Mouse (Mus musculus): Measurements from ENCODE around the gene Eefsec.

The Eefsec gene

DNA sequence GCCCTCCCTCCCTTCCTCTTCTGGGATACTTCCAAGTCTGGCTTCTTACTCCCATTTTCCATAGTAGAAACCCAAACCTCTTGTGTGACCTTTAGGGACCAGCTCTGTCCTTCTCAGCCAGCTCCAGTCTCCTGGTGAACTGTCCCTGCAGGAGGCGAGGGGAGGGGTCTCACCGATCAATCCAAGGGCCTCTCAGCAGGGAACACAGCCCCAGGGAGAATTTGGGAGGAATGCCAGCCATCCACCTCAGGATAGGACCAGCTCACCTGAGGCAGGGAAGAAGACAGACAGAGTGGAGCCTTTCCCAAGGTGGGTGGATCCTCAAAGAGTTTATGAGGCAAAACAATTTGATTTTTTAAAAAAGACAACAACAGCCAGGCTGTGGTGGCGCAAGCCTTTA lies 236.2 kb downstream of the Eefsec start:
- DNase-seq (ENCODE audit: low read depth, low spot score) = no peak

GRCm38 (mm10) chr6:88209453-88209852 lies 236.9 kb downstream of the Eefsec start:
- DNase-seq (ENCODE audit: low read depth, low spot score) = no peak

GRCm38 (mm10) chr6:88208321-88208720 lies 238.0 kb downstream of the Eefsec start:
- no peak for DNase-seq (ENCODE audit: low read depth, low spot score)

- DNase-seq (ENCODE audit: low read depth, low spot score) = no peak
These were observed 238.8 kb downstream of the Eefsec start for GRCm38 (mm10) chr6:88207403-88208033.

Measured in c-Kit-negative CD71-positive TER-119-positive erythroid progenitor cells, embryonic 14.5 days (primary cell).